Mouse (Mus musculus) frontal cortex, postnatal 25 days (tissue): ENCODE data around the gene Cmss1.

Experiments
- DNase-seq, 2 experiments: peaks; one replicate each; pipeline ENCODE4 v3.0.0; 2022; ENCODE audit warnings: low spot score in 2 of 2

Cmss1 gene

DNA sequence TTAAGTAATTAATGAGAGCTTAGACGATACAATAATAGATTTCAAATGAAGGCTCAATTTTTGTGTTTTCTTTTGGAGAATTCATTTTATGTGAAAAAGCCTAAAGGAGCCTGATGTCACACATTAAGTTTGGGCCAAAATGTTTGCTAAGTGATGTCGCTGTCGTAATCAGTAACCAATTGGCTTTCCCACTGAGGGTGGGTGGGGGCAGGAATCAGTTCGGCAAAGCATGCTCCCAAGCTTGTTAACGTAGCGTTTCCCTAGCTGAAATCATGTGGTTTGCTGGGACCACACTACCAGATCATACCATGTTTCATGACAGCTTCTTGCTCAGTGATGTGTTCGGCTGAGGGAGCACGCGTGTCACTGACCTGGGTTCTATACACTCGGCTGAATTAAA lies 91.0 kb downstream of the Cmss1 start:
- no peak for DNase-seq

- DNase-seq, result no peak
These were observed 92.3 kb downstream of the Cmss1 start for GRCm38 (mm10) chr16:57514371-57514770.

DNA sequence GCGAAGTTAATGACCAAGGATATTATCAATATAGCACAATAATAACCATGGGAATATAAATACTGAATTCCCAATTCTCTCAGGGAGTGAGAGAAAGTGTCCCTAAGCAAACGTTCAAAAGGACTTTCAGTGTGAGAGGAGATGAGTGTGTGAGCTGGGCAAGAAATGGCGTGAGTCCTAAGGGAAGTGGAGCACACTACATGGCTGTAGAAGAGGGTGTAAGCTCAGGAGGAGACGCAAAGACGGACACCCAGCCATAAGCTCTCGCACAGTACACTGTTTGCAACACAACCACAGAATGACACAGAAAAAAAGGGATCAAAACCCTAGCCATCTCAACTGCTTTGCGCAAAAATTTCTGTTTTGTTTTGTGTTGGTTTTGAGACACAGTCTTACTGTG lies 93.1 kb downstream of the Cmss1 start:
- no peak for DNase-seq

GRCm38 (mm10) chr16:57509099-57509498 lies 97.6 kb downstream of the Cmss1 start:
- DNase-seq, result no peak

DNA sequence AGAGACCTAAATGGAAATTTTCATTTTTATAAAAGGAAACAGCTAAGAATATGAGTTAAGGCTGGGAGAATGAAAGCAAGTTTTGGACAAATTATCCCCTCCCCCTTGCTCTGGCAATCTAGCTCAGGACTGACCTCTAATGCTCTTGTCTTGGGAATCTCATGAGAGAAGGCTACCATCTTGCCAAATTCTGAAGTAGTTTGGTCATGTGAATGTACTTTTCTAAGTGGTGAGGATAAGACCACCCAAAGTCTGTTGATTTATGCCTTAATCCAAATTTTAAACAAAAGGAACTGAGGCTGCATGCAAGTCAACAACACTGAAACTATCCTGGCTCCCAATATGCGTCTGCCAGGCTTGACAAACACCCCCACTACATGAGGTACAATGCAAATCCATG lies 98.3 kb downstream of the Cmss1 start:
- DNase-seq, result no peak

GRCm38 (mm10) chr16:57506133-57506532 lies 100.5 kb downstream of the Cmss1 start:
- no peak for DNase-seq

DNA sequence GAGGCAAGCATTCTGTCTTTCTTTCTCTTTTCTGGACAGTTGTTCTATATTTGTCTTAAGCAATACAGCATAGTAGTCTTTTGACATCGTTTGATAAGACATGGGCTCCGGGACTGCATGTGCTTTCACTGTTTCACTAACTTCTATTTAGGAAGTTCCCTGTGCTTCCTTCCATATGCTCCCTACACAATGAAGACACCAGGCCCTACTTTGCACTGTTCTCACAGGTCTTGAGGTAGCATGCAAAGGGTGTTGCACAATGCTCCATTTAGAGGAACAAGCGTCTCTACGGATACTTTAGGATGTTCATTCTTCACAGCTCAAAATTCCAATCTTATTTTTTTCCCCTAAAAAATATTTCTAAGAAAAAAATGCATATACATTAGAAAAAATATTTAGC lies 101.9 kb downstream of the Cmss1 start:
- no peak for DNase-seq

- no peak for DNase-seq
These were observed 103.9 kb downstream of the Cmss1 start for GRCm38 (mm10) chr16:57502761-57503160.

GRCm38 (mm10) chr16:57502230-57502629 lies 104.4 kb downstream of the Cmss1 start:
- DNase-seq, result no peak

- DNase-seq, result no peak
These were observed 105.8 kb downstream of the Cmss1 start for GRCm38 (mm10) chr16:57500851-57501250.

GRCm38 (mm10) chr16:57496437-57497173 lies 110.1 kb downstream of the Cmss1 start:
- DNase-seq, result no peak

DNA sequence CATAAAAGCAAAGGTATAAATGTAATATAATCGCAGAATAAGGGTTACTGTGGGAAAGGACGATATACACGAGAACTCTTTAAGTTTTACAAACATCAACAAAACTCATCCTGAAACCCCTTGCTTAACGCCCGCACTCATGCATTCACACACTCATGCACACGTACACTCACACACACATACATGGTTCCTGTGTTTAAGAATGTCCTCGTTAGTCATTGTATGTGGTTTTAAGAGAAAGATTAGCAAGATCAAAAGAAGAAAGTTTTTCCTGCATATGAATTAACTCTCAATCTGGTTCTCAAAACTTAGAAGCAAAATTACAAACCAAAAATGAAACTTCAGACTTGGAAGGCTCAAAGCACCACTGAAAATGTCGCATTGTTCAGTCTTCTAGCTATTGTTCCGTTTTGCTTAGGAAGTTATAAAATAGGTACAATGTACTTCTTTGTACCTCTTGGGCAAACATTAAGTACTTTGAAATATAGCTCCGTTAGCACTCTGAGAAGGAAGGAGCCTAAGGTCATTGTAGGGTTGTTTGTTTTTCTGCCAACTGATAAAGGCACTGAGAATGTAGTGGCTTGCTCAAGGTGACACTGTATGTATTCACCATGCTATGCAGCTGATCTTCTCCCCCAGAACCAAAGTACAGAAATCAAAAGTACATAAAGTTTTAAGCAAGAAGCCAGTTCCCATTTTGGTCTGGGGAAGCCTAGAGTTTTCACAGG lies 111.0 kb downstream of the Cmss1 start:
- no peak for DNase-seq

DNA sequence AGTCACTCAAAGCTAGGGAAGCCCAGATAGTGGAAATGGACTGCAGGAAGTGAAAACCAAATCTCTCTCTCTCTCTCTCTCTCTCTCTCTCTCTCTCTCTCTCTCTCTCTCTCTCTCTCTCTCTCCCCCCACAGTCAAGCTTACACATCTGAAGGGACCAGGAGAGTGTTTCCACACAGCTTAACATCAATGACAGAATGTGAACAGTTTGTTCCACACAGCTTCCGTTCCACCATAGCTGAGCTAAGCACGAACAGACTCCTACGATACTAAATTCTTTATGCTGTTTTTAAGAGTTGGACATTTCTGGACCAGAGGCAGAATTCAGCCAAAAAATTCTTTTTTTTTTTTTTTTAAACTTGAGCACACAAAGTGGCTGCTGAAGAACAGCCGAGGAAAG lies 114.8 kb downstream of the Cmss1 start:
- no peak for DNase-seq

- DNase-seq, result no peak
These were observed 116.0 kb downstream of the Cmss1 start for GRCm38 (mm10) chr16:57490691-57491090.

GRCm38 (mm10) chr16:57488661-57489060 lies 118.0 kb downstream of the Cmss1 start:
- no peak for DNase-seq

GRCm38 (mm10) chr16:57486266-57486665 lies 120.4 kb downstream of the Cmss1 start:
- no peak for DNase-seq

- DNase-seq, result no peak
These were observed 121.4 kb downstream of the Cmss1 start for GRCm38 (mm10) chr16:57485265-57485664.

- DNase-seq, result no peak
These were observed 122.4 kb downstream of the Cmss1 start for GRCm38 (mm10) chr16:57484043-57484795.

- no peak for DNase-seq
These were observed 123.2 kb downstream of the Cmss1 start for GRCm38 (mm10) chr16:57483503-57483902.

GRCm38 (mm10) chr16:57482911-57483310 lies 123.8 kb downstream of the Cmss1 start:
- no peak for DNase-seq

- no peak for DNase-seq
These were observed 124.4 kb downstream of the Cmss1 start for GRCm38 (mm10) chr16:57482264-57482663.

DNA sequence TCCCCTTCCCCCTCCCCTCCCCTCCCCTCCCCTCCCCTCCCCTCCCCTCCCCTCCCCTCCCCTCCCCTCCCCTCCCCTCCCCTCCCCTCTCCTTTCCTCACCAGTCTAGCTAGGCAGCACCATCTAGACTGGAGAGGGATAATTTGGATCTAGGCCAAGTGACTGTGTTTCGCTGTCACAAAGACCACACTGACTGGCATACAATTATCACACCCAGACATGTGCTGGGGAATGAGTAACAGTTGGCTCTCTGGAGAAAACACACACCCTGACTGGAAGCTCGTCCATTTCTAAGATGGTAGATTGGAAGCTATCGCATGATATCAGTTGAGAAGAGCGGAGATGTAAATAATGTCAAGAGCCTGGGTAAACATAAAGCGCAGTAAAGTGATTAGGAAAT lies 126.9 kb downstream of the Cmss1 start:
- DNase-seq, result no peak

DNA sequence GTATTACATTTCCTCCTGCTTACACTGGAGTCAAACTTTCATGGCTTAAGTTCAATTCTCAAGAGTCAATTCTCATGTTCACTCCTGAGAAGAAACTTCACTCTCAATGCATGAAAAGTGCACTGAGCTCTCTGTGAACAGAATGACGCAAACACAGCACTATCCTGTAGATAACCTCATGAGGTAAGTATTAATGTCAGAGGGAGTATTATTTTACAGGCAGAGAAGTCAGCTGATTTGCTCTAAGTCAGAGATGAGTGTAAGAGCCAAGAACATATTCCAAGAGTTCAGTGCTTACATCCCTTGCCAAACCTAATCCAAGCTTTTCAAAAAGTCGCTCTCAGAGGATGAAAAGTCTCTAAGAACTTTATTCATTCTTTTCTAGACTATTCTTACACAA lies 128.2 kb downstream of the Cmss1 start:
- no peak for DNase-seq
